Mouse (Mus musculus) liver, postnatal 0 days (tissue): ENCODE measurements around the gene Kiss1r.

ENCODE experiments used
- CTCF ChIP-seq: sonication (generic); IDR thresholded peaks from 2 replicates; pipeline ENCODE4 v1.5.1; 2016; ENCODE audit warnings: antibody characterized with exemption, low read depth
- EP300 ChIP-seq: IDR thresholded peaks from 2 replicates; pipeline ENCODE4 v1.6.1; 2016; ENCODE audit warnings: antibody characterized with exemption, low read depth, mild to moderate bottlenecking

- no peak for TF ChIP-seq EP300
- no peak for TF ChIP-seq CTCF
Observed at GRCm38 (mm10) chr10:79916808-79917531, at the start of gene Kiss1r.
